Mouse (Mus musculus) cerebellum, adult 11-12 months (tissue): ENCODE results near the gene Enah.
A peak's percentile ranks its signal among the peaks of the same experiment; 100 is the strongest.

Source experiments
- DNase-seq: peaks from one replicate; pipeline ENCODE4 v3.0.0; 2022

Gene Enah

DNA sequence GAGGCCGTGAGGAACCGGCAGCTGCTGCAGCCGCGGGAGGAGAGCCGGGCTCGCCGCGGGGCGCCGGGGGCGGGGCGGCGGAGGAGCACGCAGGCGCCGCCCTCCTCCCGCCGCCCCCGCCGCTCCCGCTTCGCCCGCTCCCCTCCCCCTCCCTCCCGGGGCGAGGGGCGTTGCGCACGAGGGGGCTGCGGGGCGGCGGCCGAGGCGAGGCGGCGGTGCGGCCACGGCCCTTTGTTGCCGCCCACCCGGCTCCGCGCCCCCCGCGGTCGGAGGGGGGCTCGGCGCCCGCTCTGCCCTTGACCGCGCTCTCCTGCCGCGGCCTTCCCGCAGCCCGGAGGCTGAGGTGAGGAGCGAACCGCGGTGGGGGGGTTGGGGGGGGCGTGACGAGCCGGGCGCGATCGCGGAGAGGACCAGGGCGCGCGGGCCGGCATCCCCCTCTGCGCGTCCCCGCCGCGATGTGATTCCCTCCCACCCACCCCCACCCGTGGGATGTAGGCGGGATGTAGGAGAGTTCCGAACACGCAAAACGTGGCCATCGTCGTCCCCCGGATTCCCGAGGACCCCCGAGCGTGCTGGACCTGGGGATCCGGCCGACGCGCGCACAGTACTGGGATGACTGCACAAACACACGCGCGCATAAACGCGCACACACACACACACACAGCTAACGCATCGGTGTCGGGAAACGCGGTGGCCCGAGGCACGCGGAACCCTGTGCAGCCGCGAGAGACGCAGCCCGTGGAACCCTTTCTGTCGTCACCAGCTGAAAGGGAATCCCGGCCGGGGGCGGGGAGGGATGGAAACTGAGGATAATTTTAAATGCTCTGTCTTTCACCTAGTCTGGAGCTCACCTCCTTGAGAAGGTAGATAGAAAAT is at the start of gene Enah:
Gene Enah (minus strand): TSS at position 65 of the 876 bp plus-strand sequence.
- DNase-seq = peak; percentile 71

GRCm38 (mm10) chr1:182068136-182068535 is 48.3 kb upstream of the Enah start:
- no peak for DNase-seq

GRCm38 (mm10) chr1:182066527-182067465 is 47.0 kb upstream of the Enah start:
- DNase-seq = no peak

DNA sequence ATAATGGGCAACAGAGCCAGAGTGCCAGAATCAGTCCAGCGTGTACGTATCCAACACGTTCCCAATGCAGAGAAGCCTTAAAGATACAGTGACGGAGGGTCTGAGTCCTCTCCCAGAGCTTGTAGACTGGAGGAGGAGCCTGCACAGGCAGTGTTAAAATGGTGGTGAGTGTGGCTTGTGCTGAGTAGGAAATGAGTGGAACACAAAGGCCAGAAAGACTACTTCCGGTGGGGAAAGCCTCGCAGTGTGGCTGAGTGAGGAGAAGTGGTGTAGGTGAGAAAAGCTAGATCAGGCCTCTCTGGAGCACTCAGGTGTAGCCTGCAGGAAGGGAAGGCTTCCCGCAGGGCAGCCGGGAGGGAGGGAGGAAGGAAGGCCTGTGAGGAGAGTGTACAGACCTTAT is 43.9 kb upstream of the Enah start:
- DNase-seq = no peak

- no peak for DNase-seq
Measured at GRCm38 (mm10) chr1:182062801-182063200, 43.0 kb upstream of the Enah start.

- DNase-seq = no peak
Measured at GRCm38 (mm10) chr1:182061203-182061602, 41.4 kb upstream of the Enah start.

DNA sequence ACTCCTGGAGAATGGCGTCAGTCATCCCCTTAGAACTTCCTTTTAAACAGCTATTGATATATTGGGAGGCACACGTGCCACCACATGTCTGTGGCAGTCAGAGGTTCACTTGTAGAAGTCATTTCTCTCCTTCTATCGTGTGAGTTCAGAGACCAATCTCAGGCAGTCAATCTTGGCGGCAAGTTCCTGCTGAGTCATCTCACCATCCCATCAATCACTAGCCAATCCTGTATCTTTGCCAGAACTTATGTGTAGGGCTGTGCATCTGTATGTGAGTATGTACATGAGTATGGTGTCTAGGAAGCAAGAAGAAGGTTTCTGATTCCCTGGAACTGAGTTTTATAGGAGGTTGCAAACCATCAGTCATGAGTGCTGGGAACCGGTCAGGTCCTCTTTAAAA is 40.0 kb upstream of the Enah start:
- DNase-seq = no peak

DNA sequence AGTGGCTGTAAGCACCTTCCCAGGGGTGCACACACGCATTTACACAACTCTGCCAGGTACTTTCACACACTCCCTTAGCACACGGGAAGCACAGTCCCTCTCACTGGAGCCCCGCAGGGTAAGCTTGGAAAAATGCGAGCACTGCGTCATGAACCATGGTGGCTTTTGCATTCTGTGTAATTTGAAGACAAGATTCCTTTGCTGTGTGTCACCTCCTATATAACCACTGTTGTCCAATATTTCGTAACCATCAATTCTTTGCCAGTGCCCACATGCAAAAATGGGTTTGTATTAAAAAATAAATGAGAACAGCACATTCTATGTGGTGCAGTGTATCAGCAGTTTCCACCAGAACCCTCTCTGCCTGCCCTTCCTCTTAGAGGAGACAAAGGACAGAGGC is 38.2 kb upstream of the Enah start:
- no peak for DNase-seq

DNA sequence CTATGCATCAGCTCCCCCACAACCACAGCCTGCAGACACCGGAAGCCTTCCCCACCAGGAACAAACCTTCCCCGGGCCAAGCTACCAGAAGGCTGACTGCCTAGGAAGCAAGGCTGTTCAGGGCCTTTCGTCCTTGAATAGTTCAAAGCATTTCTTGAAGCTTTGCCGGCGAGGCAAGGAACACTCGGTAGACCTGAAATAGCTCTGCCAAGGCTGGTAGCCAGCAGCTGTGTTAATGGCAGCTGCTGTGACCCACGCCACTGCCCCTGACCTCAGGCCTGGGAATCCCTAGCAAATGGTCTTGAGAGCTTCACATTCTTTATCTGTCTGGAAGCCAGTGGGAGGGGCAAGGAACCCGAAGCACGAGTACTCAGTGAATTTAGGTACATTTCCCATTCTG is 35.3 kb upstream of the Enah start:
- DNase-seq = no peak

DNA sequence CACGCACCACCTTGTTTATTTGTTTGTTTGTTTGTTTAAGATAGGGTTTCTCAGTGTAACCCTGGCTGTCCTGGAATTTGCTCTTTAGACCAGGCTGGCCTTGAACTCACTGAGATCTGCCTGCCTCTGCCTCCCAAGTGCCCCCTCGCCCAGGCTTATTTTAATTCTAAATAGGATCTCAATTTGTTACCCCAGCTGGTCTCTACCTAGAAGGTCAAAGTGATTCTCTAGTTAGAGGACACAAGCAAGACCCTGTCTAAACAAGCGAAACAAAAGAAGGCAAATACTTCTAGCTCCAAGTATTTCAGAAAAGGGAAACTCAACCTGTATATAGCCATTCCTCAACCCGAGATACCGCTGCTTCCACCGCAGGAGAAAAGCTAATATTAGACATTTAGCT is 34.9 kb upstream of the Enah start:
- no peak for DNase-seq

DNA sequence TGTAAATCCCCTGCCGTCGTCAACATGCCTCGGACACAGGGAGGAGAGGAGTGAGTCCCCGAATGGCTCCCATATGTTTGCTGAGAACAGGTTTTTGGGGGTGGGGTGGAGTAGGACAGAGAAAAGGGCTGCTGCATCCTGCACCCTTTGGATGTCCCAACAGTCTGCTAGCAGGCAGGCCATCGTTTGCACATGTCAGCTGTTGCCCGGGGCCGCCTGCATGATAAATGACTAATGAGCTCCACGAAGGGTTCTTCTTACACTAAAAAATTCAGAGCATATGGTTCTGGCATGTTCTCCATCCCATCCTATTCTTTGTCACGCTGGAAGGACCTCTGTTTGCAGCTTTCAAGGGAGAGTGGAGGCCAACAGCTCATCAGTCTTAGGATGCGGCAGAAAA is 33.2 kb upstream of the Enah start:
- no peak for DNase-seq

DNA sequence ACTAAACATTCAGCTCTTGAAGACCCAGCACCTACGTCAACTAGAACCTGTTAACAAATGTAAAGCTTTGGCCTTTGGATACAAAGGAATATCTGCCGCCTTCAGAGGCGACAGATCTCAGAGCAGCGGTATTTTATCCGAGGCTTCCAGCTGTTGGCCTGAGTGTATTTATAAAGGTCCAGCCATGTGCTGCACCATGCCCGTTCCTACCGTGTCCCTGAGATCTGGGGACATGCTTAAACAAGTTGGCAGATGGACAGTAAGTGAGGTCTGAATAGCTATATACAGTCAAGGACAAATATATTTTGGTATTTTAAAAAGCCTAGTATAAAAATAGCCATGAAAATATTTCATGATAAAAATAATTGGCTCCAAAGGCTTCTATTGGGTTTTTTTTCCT is 32.6 kb upstream of the Enah start:
- DNase-seq = no peak

- no peak for DNase-seq
Measured at GRCm38 (mm10) chr1:182049813-182050212, 30.0 kb upstream of the Enah start.

GRCm38 (mm10) chr1:182048101-182048500 is 28.3 kb upstream of the Enah start:
- DNase-seq = no peak

DNA sequence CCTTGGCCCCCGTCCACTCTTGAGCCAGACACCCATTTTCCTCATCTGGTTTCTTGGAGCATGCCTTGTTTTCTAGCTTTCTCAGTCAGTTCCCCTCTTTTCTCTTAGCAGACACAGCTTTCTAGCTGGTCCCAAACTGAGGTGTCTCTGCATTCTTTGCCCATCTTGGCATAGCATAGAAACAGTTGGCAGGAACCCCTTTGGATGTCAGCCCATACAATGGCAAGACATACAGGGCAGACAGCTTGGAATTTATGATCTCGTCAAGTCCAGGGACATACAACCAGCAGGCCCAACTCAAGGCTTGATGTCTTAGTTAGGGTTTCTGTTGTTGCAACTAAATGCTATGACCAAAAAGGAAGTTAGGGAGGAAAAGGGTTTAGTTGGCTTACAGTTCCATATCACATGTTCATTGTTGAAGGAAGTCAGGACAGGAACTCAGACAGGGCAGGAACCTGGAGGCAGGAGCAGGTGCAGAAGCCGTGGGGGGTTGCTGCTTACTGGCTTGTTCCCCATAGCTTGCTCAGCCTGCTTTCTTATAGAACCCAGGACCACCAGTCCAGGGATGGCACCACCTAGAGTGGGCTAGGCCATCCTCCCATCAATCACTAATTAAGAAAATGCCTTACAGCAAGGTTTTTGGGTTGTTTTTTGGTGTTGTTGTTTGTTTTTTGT is 27.4 kb upstream of the Enah start:
- DNase-seq = peak; percentile 34

- DNase-seq = no peak
Measured at GRCm38 (mm10) chr1:182045208-182045607, 25.4 kb upstream of the Enah start.

DNA sequence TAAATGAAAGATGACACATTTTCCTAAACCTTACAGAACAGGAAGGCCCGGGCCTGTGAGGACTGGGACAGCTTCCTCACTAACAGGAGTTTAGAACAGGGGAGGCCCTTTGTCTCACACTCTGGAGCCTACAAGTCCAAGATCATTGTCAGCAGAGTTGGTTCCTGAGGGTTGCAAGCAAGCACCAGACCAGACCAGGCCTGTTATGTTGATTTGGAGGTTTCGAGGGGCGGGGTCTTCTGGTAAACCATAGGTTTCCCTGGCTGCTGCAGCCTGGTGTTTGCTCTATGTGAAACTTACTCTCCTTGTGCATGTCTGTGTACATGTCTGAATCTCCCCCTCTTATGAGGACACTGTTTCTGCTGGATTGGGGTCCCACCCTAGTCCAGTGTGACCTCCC is 20.7 kb upstream of the Enah start:
- no peak for DNase-seq

DNA sequence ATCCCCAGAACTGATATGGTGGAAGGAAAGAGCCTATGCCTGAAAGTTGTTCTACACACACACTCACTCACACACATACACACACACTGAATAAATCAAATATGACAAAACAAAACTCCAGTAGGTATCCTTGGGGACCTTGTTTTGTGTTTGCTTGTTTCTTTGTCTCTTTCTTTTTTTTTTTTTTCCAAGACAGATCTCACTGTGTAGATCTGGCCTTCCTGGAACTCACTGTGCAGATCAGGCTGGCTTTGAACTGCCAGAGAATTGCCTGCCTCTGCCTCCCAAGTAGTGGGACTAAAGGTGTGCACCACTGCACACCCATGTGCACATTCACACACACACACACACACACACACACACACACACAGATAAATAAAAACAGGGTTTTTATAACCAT is 12.0 kb upstream of the Enah start:
- DNase-seq = no peak

DNA sequence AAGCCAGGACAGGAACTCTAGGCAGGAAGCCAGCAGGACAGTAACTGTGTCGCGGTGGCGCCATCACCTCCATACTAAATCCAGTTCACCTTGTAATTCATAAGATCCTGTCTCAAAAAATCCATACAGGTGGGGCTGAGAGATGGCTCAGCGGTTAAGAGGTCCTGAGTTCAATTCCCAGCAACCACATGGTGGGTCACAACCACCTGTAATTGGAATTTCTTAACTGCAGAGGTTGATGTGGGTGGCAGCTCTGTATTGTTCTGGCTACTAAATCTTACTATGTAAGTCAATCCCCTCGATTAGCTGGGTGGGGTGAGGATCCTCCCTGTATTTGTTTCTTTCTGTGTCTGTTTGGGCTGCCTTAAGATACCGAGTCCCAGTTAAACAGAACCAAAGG is 11.3 kb upstream of the Enah start:
- DNase-seq = no peak

GRCm38 (mm10) chr1:182029989-182030649 is 10.3 kb upstream of the Enah start:
- DNase-seq = no peak

DNA sequence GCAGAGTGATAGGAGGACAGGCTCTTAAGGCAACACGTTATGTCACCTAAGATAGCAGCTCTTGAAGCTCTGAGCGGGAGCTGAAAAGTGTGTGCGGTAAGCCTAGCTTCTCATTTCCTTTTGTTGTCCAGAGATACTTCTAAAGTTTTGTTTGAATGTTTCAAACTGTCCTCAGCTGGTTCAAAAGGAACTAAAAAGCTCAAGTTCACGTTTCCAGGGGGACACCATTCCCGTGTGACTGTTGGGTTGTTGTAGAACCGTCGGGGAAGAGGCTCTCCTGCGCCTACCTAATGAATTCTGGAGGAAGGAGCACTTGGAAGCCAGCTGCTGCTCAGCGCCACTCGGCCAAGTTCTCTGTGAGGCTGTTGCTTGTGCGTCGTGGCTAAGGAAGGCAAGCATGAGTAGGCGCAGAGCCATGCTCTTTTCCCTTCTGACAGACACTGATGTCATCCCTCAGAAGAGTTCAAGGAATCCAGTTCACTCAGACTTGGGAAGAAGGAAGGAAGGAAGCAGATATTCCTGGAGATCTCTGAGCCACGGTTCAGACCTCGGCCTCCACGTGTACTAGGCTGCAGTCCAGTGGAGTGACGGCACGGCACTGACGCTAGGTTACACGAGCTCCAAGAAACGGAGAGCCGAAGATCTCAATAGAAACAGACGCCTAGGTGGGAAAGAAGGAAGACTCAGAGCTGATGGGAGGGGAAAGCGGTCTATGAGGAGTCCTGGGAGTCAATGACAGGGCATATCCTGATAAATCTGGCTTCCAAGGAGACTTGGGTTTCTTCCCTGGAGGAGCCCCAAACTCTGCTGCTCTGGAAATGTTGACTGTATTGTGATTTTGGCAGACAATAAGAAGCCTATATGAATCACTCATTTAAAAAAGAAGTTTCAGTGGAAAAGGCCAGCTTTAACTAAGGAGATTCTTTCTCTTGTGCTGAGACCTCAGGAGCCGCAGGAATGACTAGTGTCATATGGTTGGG is 8.7 kb upstream of the Enah start:
- no peak for DNase-seq
